Mouse (Mus musculus) lung, adult 2 months (tissue): Measurements from ENCODE around the gene Sulf2.

Experiments
- CTCF ChIP-seq: fragments of 200-500 bp; IDR thresholded peaks from 2 replicates; pipeline ENCODE4 v1.5.1; 2011; ENCODE audit warnings: mild to moderate bottlenecking, low read length, control low read depth; ENCODE audit not compliant: insufficient read depth
- POLR2A ChIP-seq: fragments of 200-500 bp; IDR thresholded peaks from 2 replicates; pipeline ENCODE4 v1.6.1; 2011; ENCODE audit warnings: low read depth, mild to moderate bottlenecking, control low read depth, low read length, borderline replicate concordance; ENCODE audit errors: extremely low read depth

- TF ChIP-seq CTCF: no peak
- no peak for TF ChIP-seq POLR2A
Measured at GRCm38 (mm10) chr2:166073082-166073481, 82.4 kb downstream of the Sulf2 start.
